In genomic region chr7:110060669-110061198, GRCm38 (mm10) we compare ENCODE assay signal across 8 mouse cellular contexts. TPM values are rescaled to one million over a fixed set of nuclear protein-coding genes. Genes with fewer than 3 reads are reported as not detected.
DNase-seq lines count a peak whose midpoint lies in the region; ATAC-seq and TF ChIP-seq lines count a peak whose summit lies in the region.

No protein-coding gene starts in this region.

- intact Hi-C loops in heart, adult 2 months (cut with DNase I) = loop anchor here (2.0 kb wide), 1 partner anchor 56 kb away; no protein-coding TSS in a partner anchor
- intact Hi-C loops in heart, postnatal 10 days (cut with DNase I) = loop anchor here (5.0 kb wide), 1 partner anchor 73 kb away; the partner anchor contains the start of gene Tmem41b

- H3K9ac ChIP-seq in heart, adult 2 months (ENCODE audit: low read depth, low read length) = peak overlapping the region; percentile 89
- peak overlapping the region; percentile 95 for H3K9ac ChIP-seq in embryonic facial prominence, embryonic 11.5 days (replicated peaks; ENCODE audit: low read length)
- H3K9ac ChIP-seq in hindbrain, embryonic 12.5 days = peak overlapping the region; percentile 93

- peak overlapping the region; percentile 86 for H3K4me3 ChIP-seq in heart, adult 2 months
- peak overlapping the region; percentile 78 for H3K4me3 ChIP-seq in embryonic facial prominence, embryonic 11.5 days (ENCODE audit: low read depth, low read length)
- H3K4me3 ChIP-seq in hindbrain, embryonic 12.5 days = peak overlapping the region; percentile 69
- H3K4me3 ChIP-seq in megakaryocyte, embryonic 14.5 days (replicated peaks) = peak overlapping the region; percentile 97

- 0 out of 2 replicates have a peak, but pooled peaks have one; percentile 13 for TF ChIP-seq POLR2A in heart, adult 2 months (IDR thresholded peaks at IDR 0.05; ENCODE audit: insufficient read depth, low read depth, low read length)

- under 1% methylated on average over 26 of the region's 26 CpGs for WGBS in heart, adult 2 months
- under 1% methylated on average over 26 of the region's 26 CpGs for WGBS in embryonic facial prominence, embryonic 11.5 days
- WGBS in hindbrain, embryonic 12.5 days = 1% methylated on average over 26 of the region's 26 CpGs

- no peaks in the 10 kb centered on the region for H3K9me3 ChIP-seq in embryonic facial prominence, embryonic 11.5 days (replicated peaks; ENCODE audit: control insufficient read depth, low read length)
- no peaks in the 10 kb centered on the region for H3K9me3 ChIP-seq in hindbrain, embryonic 12.5 days (replicated peaks)
- H3K9me3 ChIP-seq in megakaryocyte, embryonic 14.5 days = no peaks in the 10 kb centered on the region

- peaks cover 2% of the 10 kb centered on the region for H3K79me2 ChIP-seq in heart, adult 2 months (replicated peaks; ENCODE audit: control insufficient read depth, insufficient read depth, low read length)

- DNase-seq in heart, adult 2 months = peak in 1 of 2 experiments; percentile 26
- DNase-seq in heart, postnatal 10 days = no peak
- peak; percentile 53 for DNase-seq in embryonic facial prominence, embryonic 11.5 days (ENCODE audit: low spot score)
- DNase-seq in adrenal gland, adult 2 months = no peak
- DNase-seq in layer of hippocampus, adult 8-10 months (ENCODE audit: low spot score in 2 of 2) = no peak

- H3K4me2 ChIP-seq in embryonic facial prominence, embryonic 11.5 days (ENCODE audit: low read depth, low read length) = peak overlapping the region; percentile 57
- H3K4me2 ChIP-seq in hindbrain, embryonic 12.5 days (replicated peaks) = peak overlapping the region; percentile 67

- 0 out of 2 replicates have a peak, but pooled peaks have one; percentile 8 for TF ChIP-seq EP300 in heart, adult 2 months (IDR thresholded peaks at IDR 0.05; ENCODE audit: insufficient read depth, low read depth, low read length)

- no peaks in the 10 kb centered on the region for H3K27me3 ChIP-seq in heart, adult 2 months (ENCODE audit: control insufficient read depth, insufficient read depth, low read length)
- H3K27me3 ChIP-seq in embryonic facial prominence, embryonic 11.5 days (ENCODE audit: control insufficient read depth, insufficient read depth, low read length) = no peaks in the 10 kb centered on the region
- no peaks in the 10 kb centered on the region for H3K27me3 ChIP-seq in hindbrain, embryonic 12.5 days
- no peaks in the 10 kb centered on the region for H3K27me3 ChIP-seq in megakaryocyte, embryonic 14.5 days (replicated peaks)

- peak overlapping the region; percentile 100 for H3K27ac ChIP-seq in heart, adult 2 months
- H3K27ac ChIP-seq in embryonic facial prominence, embryonic 11.5 days (replicated peaks; ENCODE audit: low read depth, low read length) = peak overlapping the region; percentile 96
- H3K27ac ChIP-seq in hindbrain, embryonic 12.5 days = peak overlapping the region; percentile 100

- ATAC-seq in CD4-positive, CD25-positive, alpha-beta regulatory T cell, adult 4 months = peak; percentile 3
- ATAC-seq in embryonic facial prominence, embryonic 11.5 days (replicated peaks; ENCODE audit: insufficient number of reproducible peaks, low FRiP score, low TSS enrichment, low read depth) = no peak; the same call in 1 of the 2 replicates
- peak; percentile 30; the same call in 1 of the 2 replicates for ATAC-seq in hindbrain, embryonic 12.5 days (ENCODE audit: low FRiP score)

- 0 out of 2 replicates have a peak, but pooled peaks have one; percentile 1 for TF ChIP-seq CTCF in heart, adult 2 months (IDR thresholded peaks at IDR 0.05)

- peaks cover 8% of the 10 kb centered on the region for H3K4me1 ChIP-seq in heart, adult 2 months (ENCODE audit: control insufficient read depth, insufficient read depth, low read length)
- no peaks in the 10 kb centered on the region for H3K4me1 ChIP-seq in embryonic facial prominence, embryonic 11.5 days (ENCODE audit: control insufficient read depth, insufficient read depth, low read length)
- H3K4me1 ChIP-seq in hindbrain, embryonic 12.5 days = peaks cover 11% of the 10 kb centered on the region
- H3K4me1 ChIP-seq in megakaryocyte, embryonic 14.5 days = peaks cover 33% of the 10 kb centered on the region

- peaks cover 16% of the 10 kb centered on the region for H3K36me3 ChIP-seq in heart, adult 2 months (ENCODE audit: control insufficient read depth, insufficient read depth, low read length)
- no peaks in the 10 kb centered on the region for H3K36me3 ChIP-seq in embryonic facial prominence, embryonic 11.5 days (replicated peaks; ENCODE audit: control insufficient read depth, insufficient read depth, low read depth, low read length)
- peaks cover 13% of the 10 kb centered on the region for H3K36me3 ChIP-seq in hindbrain, embryonic 12.5 days
- H3K36me3 ChIP-seq in megakaryocyte, embryonic 14.5 days (replicated peaks; ENCODE audit: low read length) = peaks cover 50% of the 10 kb centered on the region

RNA-seq across cellular contexts. Expression of gene Zfp143, which starts 0.3 kb away (rescaled TPM):
- 10 to 100 TPM in 1 of 2 experiments, 1 to 10 TPM in 1; 8.6 to 10.5 TPM for total RNA-seq in heart, adult 2 months (2021)
- polyA plus RNA-seq in heart, adult 2 months (2012; rRNA removed) = 8.4 and 10.5 TPM in 2 replicates
- total RNA-seq in heart, postnatal 10 days (2021) = 10 to 100 TPM; 11.0 to 12.3 TPM
- 10 to 100 TPM; 42.5 to 50.0 TPM for polyA plus RNA-seq in CD4-positive, CD25-positive, alpha-beta regulatory T cell, adult 4 months (2017; shearing (Covaris generic))
- 27.5 and 28.3 TPM in 2 replicates for polyA plus RNA-seq in embryonic facial prominence, embryonic 11.5 days (2014; fragmentation: Nextera tagmentation; extraction: Ambion mirVana)
- 23.5 and 23.7 TPM in 2 replicates for polyA plus RNA-seq in hindbrain, embryonic 12.5 days (2016; fragmentation: Nextera tagmentation; extraction: Ambion mirVana)
- 0.18 and 0.78 TPM in 2 replicates for polyA plus RNA-seq in megakaryocyte, embryonic 14.5 days (2012; ENCODE audit: insufficient read depth, low replicate concordance)
- 10 to 100 TPM; 15.1 to 16.8 TPM for total RNA-seq in adrenal gland, adult 2 months (2021)
- 5.4 and 8.3 TPM in 2 replicates for polyA plus RNA-seq in adrenal gland, adult 2 months (2012; rRNA removed)
- total RNA-seq in layer of hippocampus, adult 8-10 months (2022) = 10 to 100 TPM in 3 of 4 experiments, 1 to 10 TPM in 1; 9.7 to 13.4 (median 11.9) TPM

RNA-seq across cellular contexts. Expression of gene Ipo7, which starts 42.7 kb away (rescaled TPM):
- total RNA-seq in heart, adult 2 months (2021) = 10 to 100 TPM; 85.0 to 99.4 TPM
- polyA plus RNA-seq in heart, adult 2 months (2012; rRNA removed) = 19.7 and 41.8 TPM in 2 replicates
- total RNA-seq in heart, postnatal 10 days (2021) = 10 to 100 TPM; 89.1 to 98.3 TPM
- polyA plus RNA-seq in CD4-positive, CD25-positive, alpha-beta regulatory T cell, adult 4 months (2017; shearing (Covaris generic)) = 10 to 100 TPM; 24.0 to 33.0 TPM
- polyA plus RNA-seq in embryonic facial prominence, embryonic 11.5 days (2014; fragmentation: Nextera tagmentation; extraction: Ambion mirVana) = 27.1 and 29.9 TPM in 2 replicates
- 47.1 and 47.9 TPM in 2 replicates for polyA plus RNA-seq in hindbrain, embryonic 12.5 days (2016; fragmentation: Nextera tagmentation; extraction: Ambion mirVana)
- polyA plus RNA-seq in megakaryocyte, embryonic 14.5 days (2012; ENCODE audit: insufficient read depth, low replicate concordance) = 7.3 and 10.8 TPM in 2 replicates
- total RNA-seq in adrenal gland, adult 2 months (2021) = 10 to 100 TPM; 79.8 to 84.7 TPM
- polyA plus RNA-seq in adrenal gland, adult 2 months (2012; rRNA removed) = 27.6 and 34.9 TPM in 2 replicates
- 100 to 1,000 TPM in 2 of 4 experiments, 10 to 100 TPM in 2; 87.4 to 109 (median 99.4) TPM for total RNA-seq in layer of hippocampus, adult 8-10 months (2022)
